Mouse (Mus musculus) midbrain, embryonic 16.5 days (tissue): ENCODE measurements around the gene Camta1. TPM values are rescaled to one million over a fixed set of nuclear protein-coding genes. Genes with fewer than 3 reads are reported as not detected.

Experiments
- ATAC-seq: fragments of 200-750 bp; cut with Nextera tagmentation; 2 replicates; pipeline ENCODE4 v1.8.0; 2017; ENCODE audit warnings: moderate TSS enrichment
- H3K27ac ChIP-seq: fragments of 300-500 bp; sonication (generic); 2 replicates; pipeline ENCODE4 v1.5.1; 2014; ENCODE audit warnings: mild to moderate bottlenecking, low read length, mixed read lengths
- H3K27me3 ChIP-seq: fragments of 300-500 bp; sonication (generic); 2 replicates; pipeline ENCODE4 v1.6.1; 2014; ENCODE audit warnings: low read depth, low read length, mixed read lengths; ENCODE audit not compliant: control insufficient read depth, insufficient read depth
- H3K36me3 ChIP-seq: fragments of 300-500 bp; sonication (generic); 2 replicates; pipeline ENCODE4 v1.6.1; 2014; ENCODE audit warnings: mild to moderate bottlenecking, low read length, moderate library complexity, mixed read lengths; ENCODE audit not compliant: control insufficient read depth, insufficient read depth
- H3K4me1 ChIP-seq: fragments of 300-500 bp; sonication (generic); 2 replicates; pipeline ENCODE4 v1.6.1; 2014; ENCODE audit warnings: mild to moderate bottlenecking, low read length, mixed read lengths; ENCODE audit not compliant: control insufficient read depth, insufficient read depth
- H3K4me2 ChIP-seq: fragments of 300-500 bp; sonication (generic); 2 replicates; pipeline ENCODE4 v1.6.1; 2014; ENCODE audit warnings: mild to moderate bottlenecking, low read length, mixed read lengths
- H3K4me3 ChIP-seq: fragments of 300-500 bp; sonication (generic); 2 replicates; pipeline ENCODE4 v1.5.1; 2014; ENCODE audit warnings: low read depth, mild to moderate bottlenecking, low read length, moderate library complexity, mixed read lengths
- H3K9ac ChIP-seq: fragments of 300-500 bp; sonication (generic); 2 replicates; pipeline ENCODE4 v1.6.1; 2014; ENCODE audit warnings: low read depth, low read length, mixed read lengths
- H3K9me3 ChIP-seq: fragments of 300-500 bp; sonication (generic); replicated peaks from 2 replicates; pipeline ENCODE4 v1.6.1; 2014; ENCODE audit warnings: mild to moderate bottlenecking, low read length, mixed read lengths; ENCODE audit not compliant: control insufficient read depth, poor library complexity, severe bottlenecking
- WGBS: fragments of 180-500 bp; shearing (Covaris S2); extraction: QIAGEN DNeasy Blood & Tissue Kit; methylation state at CpG from one replicate; pipeline ENCODE4 v1.1.7; 2014; 5-methylcytosine and 5-hydroxymethylcytosine counted together
- polyA plus RNA-seq: library from polyadenylated mRNA; unstranded; fragments of >200 nt; fragmentation: Nextera tagmentation; extraction: Ambion mirVana; gene quantifications from 2 replicates; pipeline ENCODE4 v1.2.1, GENCODE M21; 2015

Camta1 gene
- polyA plus RNA-seq, 1 experiment from 2014 or later: 159 TPM

GRCm38 (mm10) chr4:151835860-151836259, 25.8 kb downstream of the Camta1 start:
- ATAC-seq: no peak
- Histone ChIP-seq H3K9me3 (no peaks in the 10 kb centered on the region), H3K9ac (no peak overlapping the region), H3K36me3 (no peaks in the 10 kb centered on the region), H3K4me2 (no peak overlapping the region), H3K4me3 (no peak overlapping the region), H3K4me1 (no peaks in the 10 kb centered on the region), H3K27me3 (no peaks in the 10 kb centered on the region), H3K27ac (no peak overlapping the region)
- 91% methylated on average over 3 of the region's 3 CpGs for WGBS

- no peak for ATAC-seq
- Histone ChIP-seq H3K4me2 (no peak overlapping the region), H3K27me3 (no peaks in the 10 kb centered on the region), H3K4me1 (no peaks in the 10 kb centered on the region), H3K27ac (no peak overlapping the region), H3K9me3 (no peaks in the 10 kb centered on the region), H3K36me3 (no peaks in the 10 kb centered on the region), H3K9ac (no peak overlapping the region), H3K4me3 (no peak overlapping the region)
- 70% methylated on average over 10 of the region's 10 CpGs for WGBS
Measured at GRCm38 (mm10) chr4:151834536-151834935, 27.1 kb downstream of the Camta1 start.

GRCm38 (mm10) chr4:151833940-151834449, 27.7 kb downstream of the Camta1 start:
- no peaks in the 10 kb centered on the region for H3K9me3 ChIP-seq
- 83% methylated on average over 7 of the region's 7 CpGs for WGBS
- H3K4me2 ChIP-seq: no peak overlapping the region
- no peak overlapping the region for H3K27ac ChIP-seq
- no peaks in the 10 kb centered on the region for H3K27me3 ChIP-seq
- no peak overlapping the region for H3K4me3 ChIP-seq
- H3K36me3 ChIP-seq: no peaks in the 10 kb centered on the region
- ATAC-seq: no peak
- H3K4me1 ChIP-seq: no peaks in the 10 kb centered on the region
- no peak overlapping the region for H3K9ac ChIP-seq

- Histone ChIP-seq H3K4me3 (no peak overlapping the region), H3K9me3 (no peaks in the 10 kb centered on the region), H3K9ac (no peak overlapping the region), H3K4me2 (no peak overlapping the region), H3K27ac (no peak overlapping the region), H3K27me3 (no peaks in the 10 kb centered on the region), H3K4me1 (no peaks in the 10 kb centered on the region), H3K36me3 (no peaks in the 10 kb centered on the region)
- WGBS: 97% methylated on average over 3 of the region's 3 CpGs
- ATAC-seq: no peak
Measured at GRCm38 (mm10) chr4:151827840-151828239, 33.8 kb downstream of the Camta1 start.

- Histone ChIP-seq H3K9me3 (no peaks in the 10 kb centered on the region), H3K4me1 (no peaks in the 10 kb centered on the region), H3K27ac (no peak overlapping the region), H3K27me3 (no peaks in the 10 kb centered on the region), H3K4me3 (no peak overlapping the region), H3K4me2 (no peak overlapping the region), H3K36me3 (no peaks in the 10 kb centered on the region), H3K9ac (no peak overlapping the region)
- no peak for ATAC-seq
Measured at GRCm38 (mm10) chr4:151827356-151827755, 34.3 kb downstream of the Camta1 start.

- Histone ChIP-seq H3K27ac (no peak overlapping the region), H3K4me3 (no peak overlapping the region), H3K4me1 (peaks cover 1% of the 10 kb centered on the region; the same call in 1 of the 2 replicates), H3K4me2 (no peak overlapping the region), H3K36me3 (no peaks in the 10 kb centered on the region), H3K27me3 (no peaks in the 10 kb centered on the region), H3K9ac (no peak overlapping the region), H3K9me3 (no peaks in the 10 kb centered on the region)
- no peak for ATAC-seq
- 86% methylated on average over 3 of the region's 3 CpGs for WGBS
Measured at GRCm38 (mm10) chr4:151823963-151824362, 37.7 kb downstream of the Camta1 start.

- Histone ChIP-seq H3K27me3 (no peaks in the 10 kb centered on the region), H3K4me3 (no peak overlapping the region), H3K27ac (no peak overlapping the region), H3K4me1 (peaks cover 8% of the 10 kb centered on the region), H3K9me3 (no peaks in the 10 kb centered on the region), H3K36me3 (no peaks in the 10 kb centered on the region), H3K4me2 (no peak overlapping the region), H3K9ac (no peak overlapping the region)
- 98% methylated on average over 2 of the region's 2 CpGs for WGBS
- ATAC-seq: no peak
Measured at GRCm38 (mm10) chr4:151822986-151823385, 38.7 kb downstream of the Camta1 start.

GRCm38 (mm10) chr4:151817981-151818766, 43.5 kb downstream of the Camta1 start:
- H3K36me3 ChIP-seq: no peaks in the 10 kb centered on the region
- H3K4me3 ChIP-seq: no peak overlapping the region
- no peak for ATAC-seq
- no peaks in the 10 kb centered on the region for H3K27me3 ChIP-seq
- no peak overlapping the region for H3K9ac ChIP-seq
- no peaks in the 10 kb centered on the region for H3K9me3 ChIP-seq
- WGBS: 33% methylated on average over 3 of the region's 3 CpGs
- peaks cover 8% of the 10 kb centered on the region for H3K4me1 ChIP-seq
- no peak overlapping the region for H3K4me2 ChIP-seq
- 0 out of 2 replicates have a peak overlapping the region, but pooled peaks have one; percentile 8 for H3K27ac ChIP-seq

- Histone ChIP-seq H3K4me2 (no peak overlapping the region), H3K9me3 (no peaks in the 10 kb centered on the region), H3K36me3 (no peaks in the 10 kb centered on the region), H3K4me1 (peaks cover 4% of the 10 kb centered on the region), H3K27me3 (no peaks in the 10 kb centered on the region), H3K4me3 (no peak overlapping the region), H3K9ac (no peak overlapping the region), H3K27ac (no peak overlapping the region)
- WGBS: 95% methylated on average over 4 of the region's 4 CpGs
- no peak for ATAC-seq
Measured at GRCm38 (mm10) chr4:151813711-151814110, 48.0 kb downstream of the Camta1 start.
